Mouse (Mus musculus) embryonic facial prominence, embryonic 11.5 days (tissue): Measurements from ENCODE around the gene Bicral. TPM values are rescaled to one million over a fixed set of nuclear protein-coding genes. Genes with fewer than 3 reads are reported as not detected.
A peak's percentile ranks its signal among the peaks of the same experiment; 100 is the strongest.

Experiments used
- ATAC-seq: fragments of 200-750 bp; cut with Nextera tagmentation; replicated peaks from 2 replicates; pipeline ENCODE4 v1.8.0; 2017; ENCODE audit warnings: low read depth; ENCODE audit not compliant: insufficient number of reproducible peaks, low FRiP score, low TSS enrichment
- DNase-seq: peaks from one replicate; pipeline ENCODE4 v3.0.0-alpha.2; 2015; ENCODE audit warnings: low spot score
- H3K27ac ChIP-seq: fragments of 300-500 bp; sonication (generic); replicated peaks from 2 replicates; pipeline ENCODE4 v1.5.1; 2014; ENCODE audit warnings: mild to moderate bottlenecking, low read depth, low read length, control low read depth
- H3K27me3 ChIP-seq: fragments of 300-500 bp; sonication (generic); 2 replicates; pipeline ENCODE4 v1.6.1; 2014; ENCODE audit warnings: mild to moderate bottlenecking, low read length, moderate library complexity, mixed read lengths; ENCODE audit not compliant: control insufficient read depth, insufficient read depth
- H3K36me3 ChIP-seq: fragments of 300-500 bp; sonication (generic); replicated peaks from 2 replicates; pipeline ENCODE4 v1.6.1; 2014; ENCODE audit warnings: low read depth, mild to moderate bottlenecking, low read length, moderate library complexity, mixed read lengths; ENCODE audit not compliant: control insufficient read depth, insufficient read depth
- H3K4me1 ChIP-seq: fragments of 300-500 bp; sonication (generic); 2 replicates; pipeline ENCODE4 v1.6.1; 2014; ENCODE audit warnings: low read length, mixed read lengths; ENCODE audit not compliant: control insufficient read depth, insufficient read depth
- H3K4me2 ChIP-seq: fragments of 300-500 bp; sonication (generic); 2 replicates; pipeline ENCODE4 v1.6.1; 2014; ENCODE audit warnings: low read depth, mild to moderate bottlenecking, control low read depth, low read length, moderate library complexity
- H3K4me3 ChIP-seq: fragments of 300-500 bp; sonication (generic); 2 replicates; pipeline ENCODE4 v1.5.1; 2014; ENCODE audit warnings: low read depth, low read length, control low read depth
- H3K9ac ChIP-seq: fragments of 300-500 bp; sonication (generic); replicated peaks from 2 replicates; pipeline ENCODE4 v1.6.1; 2014; ENCODE audit warnings: mild to moderate bottlenecking, control low read depth, low read length
- H3K9me3 ChIP-seq: fragments of 300-500 bp; sonication (generic); replicated peaks from 2 replicates; pipeline ENCODE4 v1.6.1; 2016; ENCODE audit warnings: mild to moderate bottlenecking, low read length, inconsistent platforms, mixed read lengths; ENCODE audit not compliant: control insufficient read depth
- WGBS: fragments of 180-500 bp; shearing (Covaris S2); extraction: QIAGEN DNeasy Blood & Tissue Kit; methylation state at CpG from one replicate; pipeline ENCODE4 v1.1.7; 2014; 5-methylcytosine and 5-hydroxymethylcytosine counted together
- polyA plus RNA-seq: library from polyadenylated mRNA; unstranded; fragments of >200 nt; fragmentation: Nextera tagmentation; extraction: Ambion mirVana; gene quantifications from 2 replicates; pipeline ENCODE4 v1.2.1, GENCODE M21; 2014

The Bicral gene
- polyA plus RNA-seq, 1 experiment from 2014 or later, result 4.7 TPM

DNA sequence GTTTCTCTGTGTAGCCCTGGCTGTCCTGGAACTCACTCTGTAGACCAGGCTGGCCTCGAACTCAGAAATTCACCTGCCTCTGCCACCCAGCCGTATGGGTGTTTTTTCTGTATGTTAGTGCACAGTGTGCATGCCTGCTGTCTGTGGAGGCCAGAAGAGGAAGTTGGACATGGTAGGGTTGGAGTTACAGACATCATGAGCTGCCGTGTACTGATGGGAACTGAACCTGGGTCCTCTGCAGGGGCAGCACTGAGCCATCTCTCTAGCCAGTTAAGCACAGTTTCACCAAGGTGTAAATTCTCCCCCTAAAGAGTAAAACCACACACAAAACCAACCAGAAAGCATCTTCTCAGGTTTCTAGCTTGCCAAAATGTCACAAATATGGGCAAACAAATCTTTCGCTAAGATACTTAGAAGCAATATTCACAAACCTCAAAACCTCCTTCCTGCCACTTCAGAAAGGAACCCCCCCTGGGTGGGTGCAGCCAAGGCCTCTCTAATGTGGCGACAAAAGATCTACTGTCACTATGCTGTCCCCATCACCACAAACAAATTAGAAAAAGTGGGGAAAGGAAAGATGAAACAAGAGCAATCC is 12.0 kb upstream of the Bicral start:
- Histone ChIP-seq H3K36me3 (no peaks in the 10 kb centered on the region), H3K4me1 (no peaks in the 10 kb centered on the region), H3K27ac (no peak overlapping the region), H3K9me3 (no peaks in the 10 kb centered on the region), H3K4me3 (no peak overlapping the region), H3K4me2 (no peak overlapping the region), H3K9ac (no peak overlapping the region), H3K27me3 (no peaks in the 10 kb centered on the region)
- DNase-seq (no peak), ATAC-seq (no peak)
- 87% methylated on average over 5 of the region's 5 CpGs for WGBS

GRCm38 (mm10) chr17:46866836-46867235 is 8.6 kb upstream of the Bicral start:
- Histone ChIP-seq H3K4me2 (no peak overlapping the region), H3K9me3 (no peaks in the 10 kb centered on the region), H3K27ac (no peak overlapping the region), H3K27me3 (no peaks in the 10 kb centered on the region), H3K4me1 (no peaks in the 10 kb centered on the region), H3K4me3 (no peak overlapping the region), H3K9ac (no peak overlapping the region), H3K36me3 (no peaks in the 10 kb centered on the region)
- ATAC-seq (no peak), DNase-seq (no peak)
- 91% methylated on average over 12 of the region's 12 CpGs for WGBS

- H3K27me3 ChIP-seq, result no peaks in the 10 kb centered on the region
- ATAC-seq (no peak), DNase-seq (no peak)
- H3K36me3 ChIP-seq, result no peaks in the 10 kb centered on the region
- H3K4me3 ChIP-seq, result no peak overlapping the region
- H3K9ac ChIP-seq, result no peak overlapping the region
- no peaks in the 10 kb centered on the region for H3K9me3 ChIP-seq
- WGBS, result 72% methylated on average over 7 of the region's 7 CpGs
- H3K4me1 ChIP-seq, result no peaks in the 10 kb centered on the region
- H3K4me2 ChIP-seq, result no peak overlapping the region
- no peak overlapping the region for H3K27ac ChIP-seq
Measured at GRCm38 (mm10) chr17:46864566-46865195, 6.4 kb upstream of the Bicral start.

DNA sequence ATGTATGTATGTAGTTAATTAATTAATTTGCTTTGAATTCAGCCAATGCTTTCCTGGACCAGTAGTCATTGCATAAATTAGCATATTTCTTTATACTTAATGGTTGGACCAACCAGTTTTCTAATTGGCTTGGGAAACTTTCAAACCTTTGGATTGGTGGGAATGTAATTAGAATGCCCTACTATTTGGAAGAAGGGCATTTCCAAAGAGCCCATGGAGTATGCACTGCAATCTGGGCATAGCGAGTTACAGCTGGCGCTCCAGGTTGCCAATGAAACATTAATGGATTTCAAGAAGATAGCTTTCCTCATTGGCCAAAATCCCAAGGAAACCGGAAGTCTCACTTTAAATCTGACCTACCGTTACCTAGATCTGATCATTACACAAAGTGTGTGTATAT is 1.8 kb upstream of the Bicral start:
- Histone ChIP-seq H3K4me1 (peaks cover 2% of the 10 kb centered on the region; the same call in 1 of the 2 replicates), H3K9me3 (no peaks in the 10 kb centered on the region), H3K9ac (no peak overlapping the region), H3K36me3 (no peaks in the 10 kb centered on the region), H3K27ac (no peak overlapping the region), H3K27me3 (no peaks in the 10 kb centered on the region), H3K4me2 (no peak overlapping the region), H3K4me3 (no peak overlapping the region)
- ATAC-seq, result no peak
- WGBS, result 92% methylated on average over 4 of the region's 4 CpGs
- no peak for DNase-seq

DNA sequence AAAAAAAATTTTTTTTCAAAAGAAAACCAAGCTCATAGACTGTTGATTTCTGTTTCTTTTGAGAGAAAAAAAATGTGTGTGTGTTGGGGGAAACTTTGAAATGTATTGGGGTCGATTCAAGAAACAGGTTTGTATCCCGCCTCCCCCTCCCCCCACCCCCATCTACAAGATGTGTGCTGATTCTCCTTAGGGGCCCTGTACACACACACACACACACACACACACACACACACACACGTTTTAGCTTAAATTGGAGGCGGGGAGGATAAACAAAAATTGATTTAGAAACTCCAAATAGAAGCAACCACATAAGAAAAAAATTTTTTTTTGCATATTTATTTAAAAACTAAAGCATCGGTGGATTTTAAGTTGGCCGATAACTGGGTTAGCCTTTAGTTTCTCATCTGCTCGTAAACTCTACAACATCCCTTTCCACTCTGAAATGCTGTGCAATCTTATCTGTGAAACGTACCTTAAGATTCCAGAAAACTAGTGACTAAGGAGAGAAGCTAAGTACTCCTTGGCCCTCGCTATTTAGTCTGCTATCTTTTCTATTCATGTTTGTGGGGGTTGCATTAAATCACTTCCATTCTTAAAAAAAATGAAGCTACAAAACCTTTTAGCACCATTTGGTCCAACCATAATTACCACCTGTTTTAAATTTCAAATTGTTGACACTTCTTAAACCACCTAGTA is 615 bp upstream of the Bicral start:
- ATAC-seq, result no peak

DNA sequence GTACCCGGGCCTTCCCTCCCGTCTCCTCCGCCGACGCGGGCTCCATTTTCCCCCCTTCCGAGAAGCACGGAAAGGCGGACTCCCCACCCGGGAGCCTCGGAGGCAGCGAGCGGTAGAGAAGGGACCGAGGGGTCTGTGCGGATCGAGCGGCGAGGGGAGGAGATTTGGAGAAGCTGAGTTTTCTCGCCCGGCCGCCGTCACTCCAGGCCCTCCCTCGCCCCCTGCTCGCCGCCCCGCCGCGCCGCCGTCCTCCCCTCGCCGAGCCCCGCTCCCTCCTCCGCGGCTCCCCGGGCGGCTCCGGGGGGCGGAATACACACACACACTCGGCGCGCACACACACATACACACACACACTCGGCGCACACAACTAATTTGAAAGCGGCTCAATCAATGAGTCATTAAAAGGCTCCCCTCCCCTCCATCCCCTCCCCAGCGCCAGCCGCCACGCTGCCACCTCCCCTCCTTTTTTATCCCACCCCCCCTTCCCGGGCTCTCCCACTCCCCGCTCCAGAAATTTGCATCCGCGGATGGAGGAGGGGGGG is 850 bp downstream of the Bicral start:
- Histone ChIP-seq H3K4me2 (peak overlapping the region; percentile 32), H3K9me3 (no peaks in the 10 kb centered on the region), H3K4me3 (peak overlapping the region; percentile 84), H3K27ac (peak overlapping the region; percentile 100), H3K9ac (peak overlapping the region; percentile 98), H3K27me3 (no peaks in the 10 kb centered on the region), H3K36me3 (no peaks in the 10 kb centered on the region), H3K4me1 (peaks cover 2% of the 10 kb centered on the region; the same call in 1 of the 2 replicates)
- ATAC-seq (peak; percentile 80), DNase-seq (no peak)
- under 1% methylated on average over 35 of the region's 52 CpGs for WGBS

More for the DNA sequence above, 615 bp upstream of the Bicral start:
- Histone ChIP-seq H3K36me3 (no peaks in the 10 kb centered on the region), H3K27ac (peak overlapping the region; percentile 100), H3K9me3 (no peaks in the 10 kb centered on the region), H3K4me3 (peak overlapping the region; percentile 84), H3K27me3 (no peaks in the 10 kb centered on the region), H3K4me1 (peaks cover 2% of the 10 kb centered on the region; the same call in 1 of the 2 replicates), H3K9ac (peak overlapping the region; percentile 98), H3K4me2 (peak overlapping the region; percentile 67)
- WGBS, result 28% methylated on average over 9 of the region's 9 CpGs
- peak; percentile 67 for DNase-seq

DNA sequence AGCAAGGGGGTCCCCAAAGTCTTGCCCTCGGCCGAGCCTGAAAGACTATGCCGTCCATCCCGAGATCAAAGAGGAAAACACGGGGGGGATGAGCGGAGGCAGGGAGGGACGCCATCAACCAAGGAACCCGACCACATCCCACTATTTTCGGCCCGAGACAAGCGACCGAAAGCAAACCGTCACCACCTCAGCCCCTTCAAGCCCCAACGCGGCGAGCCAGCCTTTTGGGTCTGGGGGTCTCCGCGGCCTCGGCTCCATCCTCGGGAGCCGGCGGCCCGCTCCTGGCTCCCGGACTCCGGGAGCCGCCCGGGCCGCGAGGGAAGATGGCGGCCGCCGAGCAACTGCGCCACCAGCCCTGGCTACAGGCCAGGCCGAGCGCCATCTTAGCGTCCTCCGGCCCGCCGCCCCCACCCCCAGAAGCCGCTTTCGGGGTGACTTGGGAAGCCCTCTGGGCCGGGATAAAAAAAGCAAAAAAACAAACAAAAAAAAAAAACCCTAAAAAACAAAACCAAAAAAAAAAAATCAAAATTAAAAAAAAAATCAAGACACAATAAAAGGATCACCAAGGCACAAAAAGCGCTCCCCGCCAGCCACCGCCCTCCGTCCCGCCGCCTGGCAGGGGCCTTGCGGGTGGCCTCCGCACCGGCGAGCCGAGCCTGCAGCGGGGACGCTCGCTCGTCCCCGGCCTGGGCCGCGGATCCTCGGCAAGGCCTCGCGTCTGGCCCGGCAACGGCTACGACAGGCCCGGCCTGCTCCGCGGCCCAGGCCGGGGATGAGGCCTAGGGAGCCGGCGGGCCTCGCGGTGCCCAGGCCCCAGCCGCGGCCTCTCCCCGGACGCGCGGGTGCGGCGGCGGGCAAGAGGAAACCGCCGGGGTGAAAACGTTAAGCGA is 1.6 kb downstream of the Bicral start:
- Histone ChIP-seq H3K4me1 (peaks cover 2% of the 10 kb centered on the region; the same call in 1 of the 2 replicates), H3K9ac (peak overlapping the region; percentile 98), H3K36me3 (no peaks in the 10 kb centered on the region), H3K4me3 (peak overlapping the region; percentile 84), H3K27me3 (no peaks in the 10 kb centered on the region), H3K9me3 (no peaks in the 10 kb centered on the region), H3K4me2 (peak overlapping the region; percentile 45), H3K27ac (peak overlapping the region; percentile 100)
- peak; percentile 76 for DNase-seq
- WGBS, result under 1% methylated on average over 60 of the region's 87 CpGs
- peak; percentile 25; the same call in 1 of the 2 replicates for ATAC-seq
